Mouse (Mus musculus) cerebellum, postnatal 14 days (tissue): Measurements from ENCODE around the gene Trp73.

Source experiments
- DNase-seq, 2 experiments: peaks; one replicate each; pipeline ENCODE4 v3.0.0; 2021; ENCODE audit warnings: mixed read lengths in 2 of 2

The Trp73 gene

DNA sequence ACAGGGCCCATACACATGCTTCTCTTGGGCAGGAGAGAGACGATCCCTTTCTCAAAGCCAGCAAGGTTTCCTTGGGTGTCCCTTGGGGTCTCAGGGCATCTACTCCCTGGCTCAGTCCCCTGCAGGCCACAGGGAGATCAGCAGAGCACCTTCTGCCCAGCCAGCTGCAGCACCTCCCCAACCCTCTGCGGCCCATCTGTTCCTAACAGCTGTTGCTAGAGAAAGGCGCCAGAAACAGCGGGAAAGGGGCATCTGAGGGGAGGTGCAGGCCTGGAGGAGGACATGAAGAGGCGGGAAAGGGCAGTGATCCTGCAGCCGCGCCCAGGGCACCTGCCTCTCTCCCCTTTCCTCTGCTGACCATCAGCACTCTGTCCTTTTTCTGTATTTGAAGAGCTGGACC, 40.6 kb downstream of the Trp73 start:
- peak; percentile 65 to 70 for DNase-seq

GRCm38 (mm10) chr4:154096111-154096510, 43.9 kb downstream of the Trp73 start:
- DNase-seq = peak; percentile 54 to 65

GRCm38 (mm10) chr4:154093210-154093609, 46.8 kb downstream of the Trp73 start:
- peak; percentile 76 to 86 for DNase-seq

DNA sequence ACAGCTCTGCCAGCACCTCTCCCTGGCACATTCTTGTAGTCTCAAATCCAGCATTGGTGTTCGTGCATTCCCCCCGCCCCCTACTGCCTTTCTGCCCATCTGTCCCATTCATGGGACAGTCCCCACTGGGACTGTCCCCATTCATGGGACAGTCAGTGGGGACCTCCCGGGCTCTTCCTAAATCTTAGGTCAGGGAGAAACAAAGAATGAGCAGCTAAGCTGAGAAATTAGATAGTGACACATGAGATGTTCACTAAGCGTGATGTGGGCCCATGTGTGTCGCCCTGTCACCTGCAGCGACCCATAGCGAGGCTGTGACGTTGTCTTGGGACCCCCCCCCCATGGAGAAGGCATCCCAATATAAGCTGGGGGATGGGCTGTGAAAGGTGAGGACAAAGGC, 48.7 kb downstream of the Trp73 start:
- DNase-seq = no peak

DNA sequence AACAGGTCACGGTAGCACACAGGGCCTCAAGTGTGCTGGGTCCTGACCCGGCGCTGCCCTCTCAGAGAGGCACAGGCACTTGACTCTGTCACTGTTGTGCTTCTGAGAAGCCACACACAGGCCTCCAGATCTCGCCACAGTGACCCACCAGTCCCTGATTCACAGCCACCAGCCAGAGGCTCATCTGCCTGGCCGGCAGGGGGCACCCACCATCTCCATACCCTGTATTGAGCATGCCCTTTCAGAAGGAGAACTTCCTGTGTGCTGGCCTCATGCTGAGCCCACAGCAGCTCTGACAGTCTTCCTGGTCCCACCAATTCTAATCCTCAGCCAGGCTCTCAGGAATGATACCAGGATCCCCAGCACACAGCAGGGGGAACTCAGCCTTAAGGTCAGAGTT, 50.8 kb downstream of the Trp73 start:
- no peak for DNase-seq

DNA sequence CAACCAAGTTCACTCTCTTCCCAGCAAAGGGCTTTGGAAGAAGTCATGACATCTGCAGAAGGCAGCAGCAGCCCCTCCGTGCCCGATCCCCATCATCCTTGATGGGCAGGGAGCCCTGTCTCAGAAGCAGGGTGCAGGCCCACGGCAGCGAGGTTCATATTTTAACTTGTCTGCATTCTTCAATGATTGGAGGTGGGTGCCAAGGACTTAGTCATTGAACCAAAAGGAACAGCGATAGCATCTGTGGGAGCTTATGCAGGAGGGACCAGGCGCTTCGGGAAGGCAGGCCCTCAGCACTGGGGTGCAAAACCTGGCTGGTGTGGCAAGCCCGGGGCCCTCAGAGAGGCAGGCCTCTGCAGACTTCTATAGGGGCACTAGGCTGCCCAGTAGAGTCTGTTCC, 53.6 kb downstream of the Trp73 start:
- DNase-seq = no peak

DNA sequence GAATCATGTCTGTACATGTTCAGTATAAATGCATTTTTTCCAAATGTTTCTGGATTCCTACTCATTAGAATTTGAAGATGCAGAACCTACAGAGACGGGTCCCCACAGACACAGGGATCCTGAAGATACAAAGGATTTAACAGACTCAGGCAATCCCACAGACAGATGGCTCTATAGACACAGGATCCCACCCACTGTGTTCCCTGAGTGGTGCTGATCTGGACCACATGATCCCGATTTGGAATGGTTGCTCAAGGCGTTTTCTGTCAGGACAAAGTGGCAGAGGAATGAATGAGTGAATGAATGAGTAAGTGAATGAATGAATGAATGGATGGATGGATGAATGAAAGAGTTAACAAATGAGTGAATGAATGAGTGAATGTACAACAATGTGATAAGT, 54.2 kb downstream of the Trp73 start:
- peak; percentile 63 to 68 for DNase-seq

DNA sequence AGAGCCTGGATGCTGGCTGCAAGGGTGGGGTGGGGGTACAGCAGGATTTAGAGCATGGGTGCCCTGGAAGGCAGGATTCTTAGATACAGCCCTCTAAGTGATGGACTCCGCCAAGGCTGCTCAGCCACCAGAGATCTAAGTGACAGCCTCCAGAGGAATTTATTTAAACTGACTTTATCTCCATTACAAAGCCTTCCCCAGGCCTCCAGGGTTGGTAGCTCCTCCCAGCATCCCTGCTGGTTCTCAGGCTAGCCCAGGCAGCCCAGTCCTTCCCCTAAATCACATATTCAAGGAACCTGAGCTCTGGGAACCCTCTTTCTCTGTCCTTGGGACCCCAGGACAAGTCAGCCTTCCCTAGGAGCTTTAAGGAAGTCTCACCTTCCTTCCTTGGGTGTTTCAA, 58.0 kb downstream of the Trp73 start:
- no peak for DNase-seq

DNA sequence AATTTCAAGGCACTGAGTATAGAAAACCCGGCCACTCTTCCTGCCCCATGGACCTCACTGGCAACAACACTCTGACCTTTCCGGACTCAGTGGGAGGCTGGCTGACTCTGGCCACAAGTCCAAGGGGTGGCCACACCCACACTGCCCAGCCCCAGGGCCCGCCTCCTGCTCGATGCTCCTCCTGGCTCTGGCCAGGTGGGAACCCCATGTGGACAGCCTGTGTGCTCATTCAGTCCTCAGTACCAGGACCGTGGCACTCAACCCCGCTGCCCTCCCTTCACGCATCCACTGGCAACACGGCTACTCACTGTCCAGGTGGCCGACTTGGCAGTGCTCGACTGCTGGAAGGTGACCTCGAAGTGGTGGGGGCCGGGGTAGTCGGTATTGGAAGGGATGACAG, 59.0 kb downstream of the Trp73 start:
- DNase-seq = peak; percentile 72 to 73

DNA sequence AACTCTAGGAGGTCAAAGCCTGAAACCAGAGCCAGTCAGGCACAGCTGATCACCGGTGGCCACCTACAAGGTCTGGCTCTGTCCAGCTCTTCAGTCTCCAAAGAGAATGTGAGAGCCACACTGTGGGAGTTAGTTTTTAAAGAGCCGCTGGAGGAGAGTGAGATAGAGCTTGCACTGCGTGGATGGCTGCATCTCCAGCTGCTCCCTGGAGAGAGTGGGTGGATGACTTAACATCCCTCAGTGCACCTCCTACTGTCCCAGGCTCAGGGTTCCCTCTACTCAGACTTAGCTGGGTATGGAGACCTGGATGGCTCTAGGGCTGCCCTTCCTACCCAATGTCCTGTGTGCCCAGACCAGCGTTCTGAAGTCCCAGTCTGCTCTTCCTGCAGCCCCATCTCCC, 59.8 kb downstream of the Trp73 start:
- DNase-seq = no peak

DNA sequence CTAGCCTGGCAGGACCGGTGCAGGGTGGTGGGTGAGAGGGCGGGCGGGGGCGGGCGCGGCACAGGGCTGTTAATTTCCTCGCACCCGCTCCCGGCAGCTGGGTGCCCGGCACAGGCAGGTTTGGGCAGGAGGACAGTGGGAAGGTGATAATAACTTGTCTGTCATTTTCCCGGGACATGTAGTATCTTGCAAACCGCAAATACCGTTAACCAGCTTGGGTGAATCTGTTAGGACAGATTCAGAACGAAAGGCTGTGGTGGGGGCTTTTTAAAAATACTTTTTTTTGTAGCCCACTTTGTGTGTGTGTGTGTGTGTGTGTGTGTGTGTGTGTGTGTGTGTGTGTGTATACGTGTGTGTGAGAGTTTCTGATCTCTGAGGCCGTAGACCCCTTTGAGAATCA, 68.1 kb downstream of the Trp73 start:
- DNase-seq = no peak

DNA sequence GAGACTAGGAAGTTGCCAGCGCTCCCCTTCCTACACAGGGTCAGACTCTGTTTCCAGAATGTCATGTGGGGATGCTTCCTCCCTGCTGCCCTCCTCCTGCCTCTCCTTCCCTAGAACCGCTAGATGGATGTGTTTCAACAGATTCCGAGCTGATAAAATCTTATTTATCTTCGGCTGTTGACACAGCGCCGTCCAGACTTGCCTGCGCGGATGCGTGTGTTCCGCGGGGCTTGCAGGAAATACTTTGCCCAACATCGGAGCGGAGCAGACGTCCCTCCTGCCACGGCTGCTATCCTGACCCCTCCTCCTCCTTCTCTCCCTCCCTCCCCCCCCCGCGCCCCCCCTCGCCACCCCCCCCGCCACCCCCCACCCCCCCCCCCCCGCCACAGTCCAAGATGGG, 68.5 kb downstream of the Trp73 start:
- no peak for DNase-seq

GRCm38 (mm10) chr4:154070896-154071295, 69.1 kb downstream of the Trp73 start:
- DNase-seq = peak; percentile 81 to 83

- peak; percentile 59 to 63 for DNase-seq
Measured at GRCm38 (mm10) chr4:154064827-154065773, 74.9 kb downstream of the Trp73 start.

DNA sequence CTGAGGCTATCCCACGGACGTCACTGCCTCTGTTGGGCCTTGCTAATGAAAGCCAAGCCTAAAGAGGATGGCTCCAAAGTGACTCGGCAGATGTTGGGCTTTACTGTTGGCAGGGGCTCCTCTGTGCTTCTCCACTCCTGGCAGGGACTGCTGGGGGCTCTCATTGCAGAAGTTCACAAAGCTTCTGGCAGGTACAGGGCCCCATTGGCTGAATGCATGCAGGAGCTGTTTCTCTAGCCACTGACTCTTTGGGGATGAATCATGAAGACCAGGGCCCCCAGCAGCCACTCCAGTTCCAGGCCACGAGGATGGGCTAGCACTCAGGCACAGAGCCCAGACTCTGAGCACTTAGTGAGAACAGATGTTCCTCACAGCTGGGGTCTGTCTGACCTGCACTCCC, 82.3 kb downstream of the Trp73 start:
- DNase-seq = no peak

GRCm38 (mm10) chr4:154056661-154057060, 83.3 kb downstream of the Trp73 start:
- DNase-seq = no peak

GRCm38 (mm10) chr4:154056046-154056445, 84.0 kb downstream of the Trp73 start:
- DNase-seq = no peak

DNA sequence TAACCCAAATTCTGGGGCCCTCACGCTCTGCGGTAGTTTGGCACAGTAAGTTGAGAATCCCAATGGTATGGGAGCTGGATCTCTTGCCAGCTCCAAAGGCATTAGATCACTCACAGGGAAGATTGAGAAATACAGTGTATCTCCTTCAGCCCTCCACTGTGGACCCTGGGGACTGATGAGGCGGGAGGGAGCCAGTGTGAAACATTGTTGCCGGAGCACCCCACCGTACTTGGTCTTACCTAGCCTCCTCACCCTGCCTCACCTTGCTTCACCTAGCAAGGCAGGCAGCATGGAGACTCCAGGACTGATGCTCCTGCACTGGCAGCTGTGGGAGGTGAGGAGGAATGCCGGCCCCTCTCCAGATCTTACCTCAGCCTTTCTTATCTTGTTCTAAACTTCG, 84.5 kb downstream of the Trp73 start:
- DNase-seq = no peak

GRCm38 (mm10) chr4:154053065-154053464, 86.9 kb downstream of the Trp73 start:
- no peak for DNase-seq

DNA sequence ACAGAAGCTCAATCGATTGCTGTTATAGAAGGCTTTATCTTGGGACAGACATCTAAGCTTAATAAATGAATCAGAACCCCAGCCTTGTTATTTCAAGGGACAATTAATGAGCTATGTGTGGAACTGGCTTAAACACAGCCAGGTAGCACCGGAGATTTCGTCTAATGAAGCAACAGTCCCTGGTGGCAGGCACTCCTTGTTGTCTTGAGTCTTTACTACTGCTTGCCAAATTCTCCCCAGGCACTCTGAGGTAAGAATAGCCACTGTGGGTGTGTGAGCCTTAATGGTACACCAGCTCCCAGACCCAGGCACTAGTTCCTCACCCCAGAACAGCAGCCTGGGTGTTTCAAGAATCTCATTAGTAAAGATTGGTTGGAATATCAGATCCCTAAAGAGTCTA, 88.6 kb downstream of the Trp73 start:
- no peak for DNase-seq

DNA sequence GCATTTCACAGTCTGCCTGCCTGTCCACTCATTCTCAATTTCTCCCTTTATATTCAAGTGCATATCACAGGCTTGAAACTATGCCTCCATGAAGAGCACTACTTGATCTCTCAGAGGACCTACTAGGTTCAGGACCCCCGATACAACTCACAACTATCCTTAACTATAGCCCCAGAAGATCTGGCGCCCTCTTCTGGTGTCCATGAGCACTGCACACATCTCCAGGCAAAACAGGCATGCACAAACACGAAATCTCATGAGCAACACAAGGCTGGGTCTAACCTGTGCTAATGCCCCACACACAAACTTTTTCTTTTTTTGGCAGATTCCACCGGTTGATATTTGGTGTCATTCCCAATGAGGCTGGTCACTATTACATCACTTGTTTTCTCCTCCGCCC, 94.2 kb downstream of the Trp73 start:
- no peak for DNase-seq

GRCm38 (mm10) chr4:154042577-154042976, 97.4 kb downstream of the Trp73 start, which contains the start of gene Ccdc27:
Gene Ccdc27, minus strand, starts transcription at chr4:154042677.
- no peak for DNase-seq

- no peak for DNase-seq
Measured at GRCm38 (mm10) chr4:154037123-154037522, 102.9 kb downstream of the Trp73 start.

- peak in 1 of 2 experiments; percentile 43 for DNase-seq
Measured at GRCm38 (mm10) chr4:154028646-154029045, 111.4 kb downstream of the Trp73 start.

- no peak for DNase-seq
Measured at GRCm38 (mm10) chr4:154028066-154028465, 111.9 kb downstream of the Trp73 start.
